Mouse (Mus musculus) cerebellum, postnatal 10 days (tissue): Measurements from ENCODE around the gene Gm21970.

Source experiments
- DNase-seq, 2 experiments: peaks; one replicate each; pipeline ENCODE4 v3.0.0; 2021; ENCODE audit warnings: mixed read lengths in 2 of 2

Gm21970 gene

DNA sequence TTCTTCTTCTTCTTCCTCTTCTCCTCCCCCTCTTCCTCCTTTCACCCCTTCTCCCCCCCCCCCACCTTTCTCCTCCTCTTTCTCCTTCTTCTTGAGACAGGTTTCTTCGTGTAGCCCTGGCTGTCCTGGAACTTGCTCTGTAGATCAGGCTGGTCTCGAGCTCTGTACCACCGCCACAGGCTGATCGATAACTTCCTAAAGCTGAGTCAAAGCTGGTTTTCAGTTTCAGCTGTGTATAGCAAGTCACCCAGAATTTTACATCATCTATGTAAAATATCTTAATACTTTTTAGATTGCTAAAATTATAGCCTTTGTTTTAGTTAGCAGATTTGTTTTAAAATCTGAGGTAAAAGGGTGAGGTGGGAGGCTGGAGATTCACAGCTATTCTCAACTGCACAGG is 53.3 kb downstream of the Gm21970 start:
- DNase-seq: no peak

DNA sequence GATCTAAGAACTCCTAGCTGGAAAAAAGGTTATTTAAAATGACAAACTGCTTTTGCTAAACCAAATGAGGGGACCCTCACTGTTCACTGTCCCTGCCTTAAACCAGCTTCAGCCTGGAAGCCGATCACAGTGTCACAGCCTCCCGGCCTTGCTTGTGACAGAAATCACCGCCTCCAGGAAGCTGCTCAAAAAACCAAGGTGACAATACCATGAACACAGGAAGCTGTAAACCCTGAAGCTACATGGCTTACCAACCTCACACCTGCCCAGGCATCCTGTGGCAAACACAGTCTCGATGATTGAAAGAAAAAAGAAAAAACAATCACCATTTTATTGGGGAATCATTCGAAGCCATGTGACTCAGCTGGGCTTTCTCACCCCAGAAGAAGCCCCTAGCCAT is 54.0 kb downstream of the Gm21970 start:
- DNase-seq: no peak

DNA sequence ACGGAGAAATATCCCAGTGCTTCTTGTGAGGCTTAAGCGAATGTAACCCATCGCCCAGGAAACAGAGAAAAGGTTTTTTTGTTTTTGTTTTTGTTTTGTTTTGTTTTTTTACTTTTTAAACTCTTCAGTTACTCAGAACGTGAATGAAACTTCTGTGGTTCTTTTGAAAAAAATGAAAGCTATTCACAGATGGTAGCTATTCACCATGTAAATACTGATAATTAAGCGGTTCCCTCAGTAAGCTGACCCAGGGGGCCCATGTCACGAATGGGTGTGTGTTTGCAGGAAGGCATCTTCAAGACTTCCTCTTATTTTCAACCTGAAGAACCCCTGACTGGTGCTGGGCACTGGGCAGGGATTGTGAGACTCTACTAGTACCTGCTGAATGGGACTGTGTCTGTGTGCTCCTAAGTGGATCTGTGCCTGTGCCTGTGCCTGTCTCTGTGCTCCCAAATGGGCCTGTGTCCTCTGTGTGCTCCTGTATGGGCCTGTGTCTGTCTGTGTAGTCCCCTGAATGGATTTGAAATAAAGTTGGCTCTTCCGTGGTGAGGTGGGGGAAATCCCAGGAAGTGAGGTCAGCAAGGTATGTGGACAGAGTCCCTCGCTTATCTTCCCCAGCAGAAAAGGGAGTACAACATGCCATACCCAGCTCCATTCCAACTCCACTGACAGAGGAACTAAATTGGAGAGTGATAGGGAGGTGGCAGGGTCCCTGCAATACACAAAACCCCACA is 55.4 kb downstream of the Gm21970 start:
- no peak for DNase-seq

DNA sequence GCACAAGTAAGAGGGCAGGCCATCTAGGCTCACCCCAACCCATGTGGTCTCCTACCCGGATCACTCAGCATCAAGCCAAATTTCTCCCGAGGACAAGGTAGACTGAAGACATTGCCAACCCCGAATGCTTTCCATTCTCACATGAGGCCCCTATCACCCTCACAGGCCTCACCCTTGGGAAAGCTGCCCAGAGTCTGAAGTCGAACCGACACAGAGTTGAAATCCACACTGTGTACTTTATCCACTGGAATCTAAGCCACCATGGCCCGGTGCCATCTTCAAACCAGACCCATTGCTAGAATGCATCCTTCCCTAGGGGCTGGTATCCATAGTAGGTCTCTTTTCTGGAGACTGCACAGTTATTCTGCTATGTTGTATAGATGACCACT is 56.0 kb downstream of the Gm21970 start:
- no peak for DNase-seq

DNA sequence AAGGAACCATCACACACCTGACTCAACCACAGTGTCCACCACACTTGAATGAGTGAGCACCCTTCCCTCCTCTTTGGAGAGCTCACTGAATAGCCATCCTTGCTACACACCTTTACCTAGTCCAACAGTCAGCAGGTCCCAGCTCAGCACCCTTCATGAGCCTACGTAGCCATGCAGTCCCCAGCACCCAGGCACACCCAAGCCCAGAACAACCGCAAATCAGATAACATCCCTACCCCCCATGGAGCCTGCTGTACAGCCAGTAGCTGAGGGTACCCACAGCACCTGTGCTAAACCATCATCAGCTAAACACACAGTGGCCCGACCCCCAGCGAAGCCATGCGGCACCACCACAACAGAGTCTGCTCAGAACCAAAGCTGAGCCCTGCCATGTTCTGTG is 56.6 kb downstream of the Gm21970 start:
- no peak for DNase-seq

DNA sequence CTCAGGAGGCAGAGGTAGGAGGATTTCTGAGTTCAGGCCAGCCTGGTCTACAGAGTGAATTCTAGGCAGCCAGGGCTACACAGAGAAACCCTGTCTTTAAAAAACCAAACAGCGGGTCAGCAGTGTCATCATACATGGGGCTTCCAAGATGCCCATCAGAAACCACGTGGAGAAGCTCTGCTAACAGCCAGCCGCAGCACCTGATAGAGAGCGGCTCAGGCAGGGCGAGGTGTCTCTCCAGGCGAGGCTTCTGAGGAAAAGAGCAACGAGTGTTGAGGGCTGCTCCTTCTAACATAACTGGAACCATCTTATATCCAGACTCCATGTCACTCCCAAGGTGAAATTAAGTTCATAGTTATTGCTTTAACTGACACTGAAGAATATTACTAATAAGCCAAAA is 57.4 kb downstream of the Gm21970 start:
- no peak for DNase-seq

DNA sequence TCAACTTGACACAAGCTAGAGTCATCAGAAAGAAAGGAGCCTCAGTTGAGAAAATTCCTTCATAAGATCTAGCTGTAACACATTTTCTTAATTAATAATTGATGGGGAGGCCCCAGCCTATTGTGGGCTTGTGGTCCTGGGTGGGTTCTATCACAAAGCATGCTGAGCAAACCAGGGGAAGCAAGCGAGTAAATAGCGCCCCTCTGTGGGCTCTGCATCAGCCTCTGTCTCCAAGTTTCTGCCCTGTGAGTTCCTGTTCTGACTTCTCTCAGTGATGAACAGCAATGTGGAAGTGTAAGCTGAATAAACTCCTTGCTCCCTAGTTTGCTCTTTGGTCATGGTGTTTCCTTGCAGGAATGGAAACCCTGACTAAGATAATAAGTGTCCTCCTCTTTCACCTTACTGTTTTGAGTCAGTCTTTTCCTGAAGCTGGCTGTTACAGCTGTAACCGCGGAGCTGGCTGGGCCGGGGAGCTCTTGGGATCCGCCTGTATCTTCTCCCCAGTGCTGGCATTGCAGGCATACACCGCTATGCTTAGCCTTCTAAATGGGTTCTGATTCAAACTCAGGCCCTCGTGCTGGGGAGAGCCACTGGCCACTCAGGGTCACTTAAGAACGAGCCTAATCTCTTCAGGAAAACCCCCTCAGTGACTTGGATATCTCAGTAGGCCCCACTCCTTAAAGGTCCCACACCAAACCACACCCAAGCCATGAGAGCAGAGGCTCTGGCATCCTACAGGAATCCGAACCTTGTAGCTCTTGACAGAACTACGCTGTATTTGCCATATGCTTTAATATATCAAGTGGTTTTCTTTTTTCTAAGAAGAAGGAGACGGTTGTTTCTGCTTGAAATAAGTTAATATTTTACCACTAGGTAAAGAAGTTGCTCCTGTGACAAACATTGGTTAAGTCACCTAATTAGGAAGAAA is 58.9 kb downstream of the Gm21970 start:
- no peak for DNase-seq

DNA sequence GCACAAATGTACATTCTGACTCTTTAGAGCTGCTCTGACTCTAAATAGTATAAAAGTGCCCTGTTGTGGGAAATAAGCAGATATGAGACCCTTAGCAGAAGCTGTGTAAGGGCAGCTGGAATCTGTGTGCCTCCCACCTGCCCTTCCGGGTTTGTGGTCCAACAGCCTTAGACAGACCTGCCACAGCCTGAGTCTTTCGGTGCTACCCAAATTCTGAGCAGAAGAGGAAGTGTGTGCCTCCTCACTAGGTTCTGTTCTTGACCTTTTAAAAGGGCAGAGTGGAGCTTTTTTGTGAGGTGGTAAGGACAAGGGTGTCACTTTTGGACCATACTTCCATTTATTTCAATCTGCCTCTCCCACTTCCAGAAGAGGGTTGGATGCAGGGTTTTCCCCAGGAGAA is 60.4 kb downstream of the Gm21970 start:
- DNase-seq: no peak

DNA sequence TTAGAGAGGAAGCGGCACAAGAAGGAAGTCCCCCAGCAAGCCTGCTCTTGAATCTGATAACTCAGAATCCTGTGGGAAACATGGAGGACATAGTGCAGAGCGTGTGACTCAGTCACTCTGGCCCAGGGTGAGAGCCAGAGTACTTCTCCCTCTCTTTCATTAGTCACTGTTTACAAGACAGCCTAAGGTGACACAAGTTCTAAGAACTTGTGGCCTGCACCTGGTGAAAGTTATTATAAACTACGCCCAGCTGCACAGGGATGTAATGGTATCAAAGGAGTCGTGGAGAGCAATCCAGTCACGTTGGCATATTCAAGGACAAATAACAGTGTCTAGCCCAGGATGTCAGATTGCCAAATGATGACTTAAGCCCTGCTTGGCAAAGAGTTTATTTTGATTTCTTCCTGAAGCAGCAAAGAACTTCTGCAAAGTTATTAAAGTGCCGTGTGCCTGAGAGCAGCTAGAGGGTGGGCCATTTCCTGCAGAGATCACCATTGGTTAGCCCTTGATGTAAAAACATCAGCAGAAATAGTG is 60.9 kb downstream of the Gm21970 start:
- no peak for DNase-seq

DNA sequence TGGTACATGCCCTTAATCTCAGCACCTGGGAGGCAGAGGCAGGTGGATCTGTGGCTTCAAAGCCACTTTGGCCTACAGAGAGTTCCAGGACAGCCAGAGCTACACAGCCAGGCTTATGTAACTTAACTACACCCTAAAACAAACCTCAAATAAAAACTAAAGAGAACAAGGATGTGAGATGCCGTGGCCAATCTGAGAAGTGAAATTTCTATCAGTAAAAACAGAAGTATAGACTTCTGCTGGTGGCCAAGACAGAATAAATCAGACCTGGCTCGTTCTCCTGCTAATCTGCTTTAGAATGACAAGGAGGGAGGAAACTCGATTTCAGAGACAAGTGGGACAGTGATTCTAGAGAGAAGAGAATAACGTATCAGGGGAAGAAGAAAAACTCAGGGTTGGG is 64.3 kb downstream of the Gm21970 start:
- no peak for DNase-seq

DNA sequence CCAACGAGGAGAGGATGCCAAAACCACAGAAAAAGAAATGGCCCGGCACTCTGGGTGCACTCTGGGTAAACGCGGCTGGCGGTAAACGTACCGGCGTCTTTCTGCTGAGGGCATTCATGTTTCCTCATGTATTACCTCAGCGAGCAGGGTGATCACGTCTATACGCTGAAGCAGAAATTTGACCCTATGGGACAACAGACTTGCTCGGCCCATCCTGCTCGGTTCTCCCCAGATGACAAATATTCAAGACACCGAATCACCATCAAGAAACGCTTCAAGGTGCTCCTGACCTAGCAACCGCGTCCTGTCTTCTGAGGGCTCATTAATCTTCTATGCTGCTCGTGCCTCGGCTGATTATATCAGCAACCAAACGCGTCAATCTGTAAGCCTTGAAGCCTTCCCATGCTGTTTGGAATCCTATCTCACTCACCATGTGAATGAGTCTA is 66.8 kb downstream of the Gm21970 start:
- DNase-seq: no peak

DNA sequence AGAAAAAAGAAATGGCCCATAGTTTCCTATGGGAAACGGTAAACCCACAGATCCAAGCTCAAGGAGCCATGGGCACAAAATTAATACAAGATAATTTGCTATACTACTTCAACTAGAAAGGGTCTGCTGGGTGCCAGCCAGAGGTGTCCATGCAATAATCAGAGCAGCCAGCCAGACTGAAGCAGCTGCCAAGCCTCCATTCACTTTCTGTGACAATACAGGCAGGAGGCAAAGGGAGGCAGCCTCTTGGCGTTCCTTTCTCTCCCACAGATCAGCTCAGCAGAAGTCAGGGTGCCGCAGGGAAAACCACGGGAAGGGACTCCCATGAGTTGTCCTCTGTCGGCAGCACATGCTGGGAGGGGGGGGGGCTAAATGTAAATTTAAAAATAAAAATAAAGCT is 67.5 kb downstream of the Gm21970 start:
- DNase-seq: peak; percentile 58 to 66

DNA sequence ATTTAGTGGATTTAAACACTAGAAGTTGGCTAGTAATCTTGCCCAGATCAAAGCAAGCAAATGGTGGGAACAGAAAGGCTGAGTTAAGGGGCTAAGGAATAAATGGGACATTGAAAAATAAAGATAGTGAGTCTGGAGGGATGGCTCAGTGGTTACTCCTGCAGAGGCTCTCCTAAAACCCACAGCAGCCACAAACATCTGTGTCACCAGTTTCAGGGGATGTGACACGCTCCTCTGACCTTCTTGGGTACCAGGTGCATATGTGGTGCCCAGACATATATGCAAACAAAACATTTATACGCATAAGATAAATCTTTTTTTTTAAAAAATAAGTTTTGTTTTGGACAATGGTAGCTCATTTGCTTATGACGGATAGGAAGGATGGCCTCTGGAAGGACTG is 67.9 kb downstream of the Gm21970 start:
- DNase-seq: no peak

DNA sequence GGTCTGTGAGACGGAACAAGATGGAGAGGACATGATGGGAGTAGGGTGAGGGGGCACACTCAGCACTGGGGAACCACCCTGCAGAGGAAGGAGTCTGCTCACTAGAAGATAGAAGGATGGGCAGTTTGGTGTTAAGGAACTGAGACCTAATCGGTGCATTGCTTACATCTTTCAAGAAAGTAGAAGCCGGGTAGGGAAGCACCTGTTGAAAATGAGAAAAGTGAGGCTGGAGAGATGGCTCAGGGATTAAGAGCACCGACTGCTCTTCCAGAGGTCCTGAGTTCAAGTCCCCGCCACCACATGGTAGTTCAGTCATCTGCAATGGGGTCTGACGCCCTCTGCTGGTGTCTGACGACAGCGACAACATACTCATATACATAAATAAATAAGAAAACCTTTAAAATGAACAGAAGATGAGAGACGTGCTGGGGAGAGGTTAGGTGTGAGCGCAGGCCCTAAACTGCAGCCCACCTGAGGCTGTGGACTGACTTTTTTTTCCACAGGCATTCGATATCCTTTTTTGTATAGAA is 68.4 kb downstream of the Gm21970 start:
- no peak for DNase-seq

DNA sequence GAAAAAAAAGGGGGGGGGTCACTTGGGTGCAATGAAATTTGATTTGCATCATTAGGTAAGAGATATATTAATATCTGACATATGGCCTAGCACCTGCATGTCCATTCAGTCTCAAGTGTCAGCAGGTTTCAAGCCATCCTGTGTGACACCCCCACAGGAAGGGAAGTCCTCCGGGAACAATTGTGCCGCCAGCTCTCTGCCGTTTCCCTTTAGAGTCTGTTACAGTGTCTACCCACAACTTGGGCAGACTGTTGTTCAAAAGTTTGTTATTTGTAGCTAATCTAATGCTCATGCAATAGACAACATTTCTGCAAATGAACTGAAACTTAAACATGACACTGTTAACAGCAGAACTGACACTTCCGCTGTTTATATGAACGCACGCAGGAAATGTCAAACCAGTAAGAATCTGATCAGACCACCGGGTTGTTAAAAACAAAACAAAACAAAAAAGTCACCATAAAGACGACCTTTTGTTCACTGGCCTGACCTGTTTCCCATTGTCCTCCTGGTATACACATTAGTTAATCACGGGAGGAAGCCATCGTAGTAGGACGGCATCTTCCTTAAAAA is 69.6 kb downstream of the Gm21970 start:
- no peak for DNase-seq

DNA sequence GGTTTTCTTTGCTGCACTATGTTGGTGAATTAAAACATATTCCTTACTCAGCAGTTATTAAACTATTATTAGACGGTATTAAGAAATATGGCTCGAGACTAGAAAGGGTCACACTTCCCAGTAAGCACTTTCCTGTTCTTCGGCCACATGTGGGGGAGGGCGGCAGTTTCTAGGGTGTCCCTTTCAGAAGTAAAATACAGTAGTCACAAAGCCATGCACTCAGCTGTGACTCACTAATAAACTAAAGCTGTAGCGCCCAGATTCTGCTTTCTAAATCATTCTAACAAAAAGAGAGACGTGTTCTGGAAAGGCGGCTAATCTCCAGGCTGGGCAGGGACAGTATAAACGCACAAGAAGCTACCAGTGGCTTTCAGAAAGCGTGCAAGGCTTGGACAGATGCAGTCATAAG is 70.3 kb downstream of the Gm21970 start:
- DNase-seq: no peak

DNA sequence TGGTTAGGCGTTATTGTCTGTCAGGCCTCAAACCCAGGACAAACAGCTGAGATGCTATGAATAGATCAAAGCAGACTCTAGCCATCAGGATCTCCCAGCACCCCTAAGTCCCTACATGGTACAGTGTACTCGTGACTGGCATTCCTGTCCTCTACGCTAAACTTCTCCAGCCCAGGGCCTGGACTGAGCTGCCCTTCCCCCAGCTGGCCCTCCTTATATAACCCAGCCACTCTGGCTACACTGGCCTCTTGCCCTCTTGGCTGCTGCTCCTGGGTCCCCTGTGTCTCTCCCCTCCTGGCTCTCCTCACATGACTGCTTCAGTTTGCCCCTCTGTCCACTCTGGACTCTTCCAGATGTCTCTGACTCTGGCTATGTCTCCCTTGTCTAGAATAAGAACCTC is 71.1 kb downstream of the Gm21970 start:
- peak in 1 of 2 experiments; percentile 19 for DNase-seq

DNA sequence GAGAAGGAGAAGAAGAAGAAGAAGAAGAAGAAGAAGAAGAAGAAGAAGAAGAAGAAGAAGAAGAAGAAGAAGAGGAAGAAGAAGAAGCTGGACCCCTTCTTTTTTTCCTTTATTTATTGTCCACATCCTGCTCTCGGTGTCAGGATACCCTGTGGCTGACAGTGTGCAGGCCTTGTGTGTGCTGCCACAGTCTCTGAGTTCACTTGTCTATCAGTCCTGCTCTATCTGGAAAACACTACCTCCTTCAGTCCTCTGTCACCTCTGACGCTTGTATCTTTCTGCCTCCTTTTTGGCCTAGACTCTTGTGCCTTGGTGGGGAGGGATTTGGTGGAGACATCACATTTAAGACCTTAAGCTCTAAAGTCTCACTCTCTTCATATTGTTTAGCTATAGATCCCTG is 71.9 kb downstream of the Gm21970 start:
- DNase-seq: no peak

DNA sequence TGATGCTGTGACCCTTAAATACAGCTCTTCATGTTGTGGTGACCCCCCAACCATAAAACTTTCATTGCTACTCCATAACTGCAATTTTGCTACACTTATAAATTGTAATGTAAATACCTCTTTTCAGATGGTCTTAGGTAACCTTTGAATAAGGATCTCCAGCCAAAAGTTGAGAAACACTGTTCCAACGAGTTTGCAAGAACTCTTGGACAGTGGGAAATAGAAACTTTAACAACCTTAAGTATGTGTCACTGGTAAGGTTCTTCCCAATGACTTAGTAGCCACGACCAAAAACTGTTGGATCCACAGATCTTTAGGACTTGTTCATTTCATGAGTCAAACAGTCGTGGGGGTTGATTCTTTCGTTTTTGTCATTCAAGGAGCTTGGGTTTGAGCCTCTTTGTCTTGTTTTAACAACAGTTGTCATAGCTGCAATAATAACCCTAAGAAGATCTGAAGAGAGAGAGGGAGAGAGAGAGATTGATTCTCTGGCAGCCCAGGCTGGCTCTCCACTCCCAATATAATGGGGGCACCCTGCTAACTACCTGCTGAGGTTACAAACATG is 72.4 kb downstream of the Gm21970 start:
- no peak for DNase-seq

DNA sequence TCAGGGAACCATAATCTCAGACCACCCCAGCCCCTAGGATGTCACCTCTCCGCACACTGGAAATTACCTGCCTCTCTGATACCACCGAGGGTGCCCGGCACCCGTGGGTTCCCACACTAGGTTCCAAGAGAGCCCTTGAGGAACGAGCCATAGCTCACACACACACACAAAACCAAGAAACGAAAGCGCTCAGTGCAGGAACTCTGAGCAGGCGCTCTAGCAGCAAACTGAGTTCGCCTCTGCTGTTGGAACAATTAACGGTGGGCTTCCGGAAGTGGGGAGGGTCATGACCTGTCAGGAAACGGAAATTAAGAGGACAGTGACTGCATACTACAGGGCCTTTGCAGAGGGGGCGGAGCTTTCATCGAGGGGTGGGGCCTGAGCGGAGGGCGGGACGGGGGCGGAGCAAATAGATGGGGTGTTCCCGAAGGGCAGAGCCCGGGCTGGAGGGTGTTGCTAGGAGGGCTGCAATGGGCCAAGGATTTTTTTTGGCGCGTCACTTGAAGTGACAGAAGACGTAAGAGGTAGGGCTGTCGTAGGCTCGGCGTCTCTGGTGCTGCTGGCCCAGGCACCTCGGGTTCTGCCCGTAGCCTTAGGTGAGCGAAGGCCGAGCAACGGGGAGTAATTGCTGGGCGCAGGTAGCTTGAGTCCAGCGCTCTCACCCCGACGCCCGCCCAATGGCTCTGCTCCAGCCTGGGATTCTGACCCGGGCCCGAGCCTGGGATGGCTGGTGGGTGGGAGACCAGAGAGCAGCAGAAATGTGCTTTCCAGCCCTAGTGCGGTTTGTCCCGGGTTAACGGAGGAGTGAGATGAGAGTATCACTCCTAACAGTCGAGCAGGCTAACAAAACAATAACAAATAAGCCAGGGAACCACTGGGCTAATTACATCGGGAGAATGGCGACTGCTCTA is 73.3 kb downstream of the Gm21970 start:
- peak; percentile 97 for DNase-seq

DNA sequence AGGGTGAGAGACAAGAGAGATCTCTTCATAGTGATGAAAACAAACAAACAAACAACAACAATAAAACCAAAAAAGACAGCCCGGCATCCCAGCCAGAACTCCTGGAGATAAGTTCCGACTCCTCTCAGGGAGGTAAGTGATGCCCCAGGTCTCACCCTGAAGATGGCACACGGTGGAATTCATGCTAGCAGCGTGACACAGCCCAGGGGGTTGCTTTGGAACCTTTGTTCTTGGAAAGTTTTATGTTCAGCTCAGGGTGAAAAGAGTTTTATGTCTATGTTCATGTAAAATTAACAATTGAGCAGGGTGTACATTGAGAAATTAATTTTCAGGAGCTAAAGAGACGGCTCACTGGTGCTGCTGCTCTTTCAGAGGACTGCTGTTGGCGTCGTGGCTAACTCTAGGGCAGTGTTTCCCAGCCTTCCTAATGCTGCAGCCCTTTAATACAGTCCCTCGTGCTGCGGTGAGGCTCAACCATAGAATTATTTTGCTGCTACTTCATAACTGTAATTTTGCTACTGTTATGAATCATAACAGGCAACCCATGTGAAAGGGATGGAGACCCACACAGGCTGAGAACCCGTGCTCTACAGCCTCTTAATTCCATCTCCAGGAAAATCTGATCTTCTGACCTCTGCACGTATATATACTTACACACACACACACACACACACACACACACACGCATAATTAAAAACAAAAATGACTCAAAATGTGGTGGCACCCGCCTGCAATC is 74.2 kb downstream of the Gm21970 start:
- no peak for DNase-seq
